Mouse (Mus musculus) hindbrain, postnatal 0 days (tissue): ENCODE results near the gene Rabgap1. TPM values are rescaled to one million over a fixed set of nuclear protein-coding genes. Genes with fewer than 3 reads are reported as not detected.

ENCODE experiments used
- ATAC-seq: fragments of 200-750 bp; cut with Nextera tagmentation; 2 replicates; pipeline ENCODE4 v1.8.0; 2017; ENCODE audit warnings: mild to moderate bottlenecking, moderate TSS enrichment, moderate library complexity
- DNase-seq: peaks from one replicate; pipeline ENCODE4 v3.0.0-alpha.2; 2015; ENCODE audit warnings: low spot score
- H3K27ac ChIP-seq: fragments of 300-500 bp; sonication (generic); 2 replicates; pipeline ENCODE4 v1.5.1; 2014; ENCODE audit warnings: mild to moderate bottlenecking
- H3K27me3 ChIP-seq: fragments of 300-500 bp; sonication (generic); 2 replicates; pipeline ENCODE4 v1.6.1; 2014; ENCODE audit warnings: low read length, mixed read lengths; ENCODE audit not compliant: insufficient read depth
- H3K36me3 ChIP-seq: fragments of 300-500 bp; sonication (generic); 2 replicates; pipeline ENCODE4 v1.6.1; 2014; ENCODE audit warnings: low read length, mixed read lengths; ENCODE audit not compliant: insufficient read depth
- H3K4me1 ChIP-seq: fragments of 300-500 bp; sonication (generic); 2 replicates; pipeline ENCODE4 v1.6.1; 2014; ENCODE audit warnings: antibody characterized with exemption, low read length, mixed read lengths; ENCODE audit not compliant: insufficient read depth
- H3K4me2 ChIP-seq: fragments of 300-500 bp; sonication (generic); 2 replicates; pipeline ENCODE4 v1.6.1; 2014; ENCODE audit warnings: low read depth, mild to moderate bottlenecking, low read length, moderate library complexity, mixed read lengths
- H3K4me3 ChIP-seq: fragments of 300-500 bp; sonication (generic); 2 replicates; pipeline ENCODE4 v1.5.1; 2014; ENCODE audit warnings: low read length
- H3K9ac ChIP-seq: fragments of 300-500 bp; sonication (generic); replicated peaks from 2 replicates; pipeline ENCODE4 v1.6.1; 2014; ENCODE audit warnings: mild to moderate bottlenecking, low read length, moderate library complexity, mixed read lengths
- H3K9me3 ChIP-seq: fragments of 300-500 bp; sonication (generic); 2 replicates; pipeline ENCODE4 v1.6.1; 2016; ENCODE audit warnings: low read length, mixed read lengths
- CTCF ChIP-seq: IDR thresholded peaks from 2 replicates; pipeline ENCODE4 v1.5.1; 2016; ENCODE audit warnings: antibody characterized with exemption, control low read depth, low read depth
- WGBS: fragments of 180-500 bp; shearing (Covaris S2); extraction: QIAGEN DNeasy Blood & Tissue Kit; methylation state at CpG from one replicate; pipeline ENCODE4 v1.1.7; 2014; 5-methylcytosine and 5-hydroxymethylcytosine counted together
- polyA plus RNA-seq: library from polyadenylated mRNA; unstranded; fragments of >200 nt; fragmentation: Nextera tagmentation; extraction: Ambion mirVana; gene quantifications from 2 replicates; pipeline ENCODE4 v1.2.1, GENCODE M21; 2015
- total RNA-seq: library from RNA; depleted of rRNA; stranded (reverse); fragments of >200 nt; gene quantifications from 2 replicates; pipeline ENCODE4 v1.2.3, GENCODE M21; 2014

Rabgap1 gene
- total and polyA plus RNA-seq, 2 experiments from 2014 or later, result 46.9 to 55.2 TPM

- TF ChIP-seq CTCF, result 0 out of 2 replicates have a peak, but pooled peaks have one; percentile 11
- H3K4me3 ChIP-seq, result peak overlapping the region; percentile 58
- under 1% methylated on average over 38 of the region's 38 CpGs for WGBS
- DNase-seq (peak; percentile 96), ATAC-seq (peak; percentile 95)
- H3K9ac ChIP-seq, result peak overlapping the region; percentile 73
- 0 out of 2 replicates have a peak, but pooled peaks cover 4% of the 10 kb centered on the region for H3K4me1 ChIP-seq
- H3K9me3 ChIP-seq, result no peaks in the 10 kb centered on the region
- H3K36me3 ChIP-seq, result peaks cover 5% of the 10 kb centered on the region
- H3K27ac ChIP-seq, result peak overlapping the region; percentile 99
- peak overlapping the region; percentile 77 for H3K4me2 ChIP-seq
- no peaks in the 10 kb centered on the region for H3K27me3 ChIP-seq
These were observed 12.2 kb upstream of the Rabgap1 start for GRCm38 (mm10) chr2:37430593-37431464.

- Histone ChIP-seq H3K9ac (peak overlapping the region; percentile 73), H3K27ac (peak overlapping the region; percentile 99), H3K27me3 (no peaks in the 10 kb centered on the region), H3K4me1 (0 out of 2 replicates have a peak, but pooled peaks cover 4% of the 10 kb centered on the region), H3K4me3 (peak overlapping the region; percentile 58), H3K4me2 (peak overlapping the region; percentile 77), H3K9me3 (no peaks in the 10 kb centered on the region), H3K36me3 (peaks cover 12% of the 10 kb centered on the region)
- DNase-seq, result peak; percentile 45
- WGBS, result 26% methylated on average over 7 of the region's 7 CpGs
- TF ChIP-seq CTCF, result no peak
- ATAC-seq, result peak; percentile 46
These were observed 11.5 kb upstream of the Rabgap1 start for GRCm38 (mm10) chr2:37431609-37432008.

GRCm38 (mm10) chr2:37451667-37452375, 8.7 kb downstream of the Rabgap1 start:
- TF ChIP-seq CTCF, result no peak
- ATAC-seq, result peak; percentile 98
- H3K4me2 ChIP-seq, result peak overlapping the region; percentile 66
- peak; percentile 98 for DNase-seq
- H3K4me1 ChIP-seq, result peaks cover 3% of the 10 kb centered on the region; the same call in 1 of the 2 replicates
- peak overlapping the region; percentile 94 for H3K9ac ChIP-seq
- 8% methylated on average over 41 of the region's 44 CpGs for WGBS
- H3K4me3 ChIP-seq, result peak overlapping the region; percentile 93
- H3K27me3 ChIP-seq, result no peaks in the 10 kb centered on the region
- no peaks in the 10 kb centered on the region for H3K9me3 ChIP-seq
- peak overlapping the region; percentile 91 for H3K27ac ChIP-seq
- H3K36me3 ChIP-seq, result no peaks in the 10 kb centered on the region

- H3K4me2 ChIP-seq, result peak overlapping the region; percentile 66
- peak overlapping the region; percentile 94 for H3K9ac ChIP-seq
- DNase-seq (peak; percentile 12), ATAC-seq (peak; percentile 91)
- H3K4me1 ChIP-seq, result peaks cover 3% of the 10 kb centered on the region; the same call in 1 of the 2 replicates
- peak overlapping the region; percentile 93 for H3K4me3 ChIP-seq
- H3K27me3 ChIP-seq, result no peaks in the 10 kb centered on the region
- no peaks in the 10 kb centered on the region for H3K36me3 ChIP-seq
- H3K27ac ChIP-seq, result peak overlapping the region; percentile 91
- under 1% methylated on average over 14 of the region's 24 CpGs for WGBS
- no peak for TF ChIP-seq CTCF
- no peaks in the 10 kb centered on the region for H3K9me3 ChIP-seq
These were observed 9.3 kb downstream of the Rabgap1 start for GRCm38 (mm10) chr2:37452376-37452760.

- Histone ChIP-seq H3K9me3 (no peaks in the 10 kb centered on the region), H3K27ac (no peak overlapping the region)
- no peak for DNase-seq
These were observed 17.6 kb downstream of the Rabgap1 start for GRCm38 (mm10) chr2:37460707-37461106.

GRCm38 (mm10) chr2:37466266-37466665, 23.2 kb downstream of the Rabgap1 start:
- TF ChIP-seq CTCF, result no peak
- Histone ChIP-seq H3K4me2 (no peak overlapping the region), H3K4me3 (no peak overlapping the region), H3K9ac (no peak overlapping the region), H3K27me3 (no peaks in the 10 kb centered on the region), H3K27ac (no peak overlapping the region), H3K36me3 (no peaks in the 10 kb centered on the region; the same call in 1 of the 2 replicates), H3K4me1 (no peaks in the 10 kb centered on the region), H3K9me3 (no peaks in the 10 kb centered on the region)
- ATAC-seq (no peak), DNase-seq (no peak)
- 92% methylated on average over 4 of the region's 4 CpGs for WGBS

More at GRCm38 (mm10) chr2:37460707-37461106, 17.6 kb downstream of the Rabgap1 start:
- TF ChIP-seq CTCF, result peak; percentile 20; the same call in 1 of the 2 replicates
- H3K4me2 ChIP-seq, result no peak overlapping the region
- H3K4me3 ChIP-seq, result no peak overlapping the region
- WGBS, result 96% methylated on average over 4 of the region's 4 CpGs
- H3K9ac ChIP-seq, result no peak overlapping the region
- H3K4me1 ChIP-seq, result no peaks in the 10 kb centered on the region
- no peaks in the 10 kb centered on the region for H3K36me3 ChIP-seq
- ATAC-seq, result no peak
- H3K27me3 ChIP-seq, result no peaks in the 10 kb centered on the region
